Mouse (Mus musculus) erythroblast, embryonic 14.5 days (primary cell): ENCODE results near the gene Crk.

Source experiments
- GATA1 ChIP-seq: IDR thresholded peaks from 2 replicates; pipeline ENCODE4 v1.6.1; 2012; ENCODE audit warnings: low read length, inconsistent platforms, mixed read lengths
- TAL1 ChIP-seq: IDR thresholded peaks from 3 replicates; pipeline ENCODE4 v1.6.1; 2012; ENCODE audit warnings: low read length, inconsistent platforms, mixed read lengths

- no peak for TF ChIP-seq GATA1
- TF ChIP-seq TAL1 = no peak
Measured at GRCm38 (mm10) chr11:75660941-75661800, 17.9 kb upstream of the Crk start.
